Comparison of ENCODE assay signal across 34 mouse cellular contexts in the genomic region with DNA sequence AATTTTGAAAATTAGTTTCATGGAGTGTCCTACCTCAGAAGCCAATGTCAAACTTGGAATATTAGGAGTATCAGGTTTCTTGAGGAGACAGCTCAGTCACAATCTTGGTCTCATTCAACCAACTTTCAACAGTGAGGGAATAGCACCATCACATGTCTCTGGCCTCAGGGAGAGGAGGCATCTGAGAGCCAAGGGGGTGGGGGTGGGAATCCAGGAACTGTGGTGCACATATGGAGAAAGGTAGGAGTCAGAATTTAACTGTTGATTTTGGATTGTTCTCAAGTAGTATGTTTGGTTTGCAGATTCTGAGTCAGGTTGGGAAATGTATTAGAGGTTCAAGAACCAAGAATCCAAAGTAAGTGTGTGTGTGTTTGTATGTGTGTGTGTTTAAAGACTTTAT. TPM values are rescaled to one million over a fixed set of nuclear protein-coding genes. Genes with fewer than 3 reads are reported as not detected.
"Had no signal": no experiment of that assay in that cellular context is flagged by ENCODE, and none has a peak within 500 bp of the region (broad histone marks: within the 10 kb centered on the region; RNA-seq: fewer than 3 reads in every experiment).

No protein-coding gene starts in this region.

- H3K9ac ChIP-seq: heart, embryonic 12.5 days; hindbrain, embryonic 12.5 days; hindbrain, embryonic 14.5 days; intestine, embryonic 15.5 days; limb, embryonic 12.5 days; liver, embryonic 13.5 days; liver, embryonic 15.5 days had no signal

- H3K36me3 ChIP-seq: heart, embryonic 10.5 days; heart, embryonic 12.5 days; hindbrain, embryonic 10.5 days; hindbrain, embryonic 12.5 days; intestine, embryonic 15.5 days; limb, embryonic 10.5 days; limb, embryonic 12.5 days; liver, embryonic 13.5 days; liver, embryonic 15.5 days had no signal

- H3K4me1 ChIP-seq: limb, embryonic 12.5 days; liver, embryonic 13.5 days; liver, embryonic 15.5 days had no signal

- H3K4me3 ChIP-seq: gastrocnemius, adult 2 months; heart, embryonic 10.5 days; heart, embryonic 12.5 days; hindbrain, embryonic 10.5 days; hindbrain, embryonic 12.5 days; intestine, embryonic 15.5 days; left cerebral cortex, adult 2 months; limb, embryonic 10.5 days; limb, embryonic 12.5 days; liver, embryonic 13.5 days; liver, embryonic 15.5 days had no signal

- DNase-seq: gastrocnemius, adult 2 months; gastrocnemius, postnatal 10 days; gastrocnemius, postnatal 25 days; heart, adult 18-20 months; heart, postnatal 10 days; heart, postnatal 4 days; kidney, adult 18-20 months; kidney, adult 8-10 months; kidney, postnatal 10 days; kidney, postnatal 36 days; layer of hippocampus, adult 9-11 months; layer of hippocampus, postnatal 36 days; liver; liver, embryonic 13.5 days had no signal

- H3K27ac ChIP-seq: gastrocnemius, adult 2 months; heart, embryonic 10.5 days; hindbrain, embryonic 10.5 days; hindbrain, embryonic 12.5 days; hindbrain, embryonic 14.5 days; intestine, embryonic 15.5 days; left cerebral cortex, adult 2 months; limb, embryonic 10.5 days; limb, embryonic 12.5 days; liver, embryonic 13.5 days; liver, embryonic 15.5 days had no signal

- ATAC-seq: hindbrain, embryonic 16.5 days; inflammation-experienced regulatory T-cells, adult 6 months; intestine, embryonic 15.5 days; intestine, postnatal 0 days had no signal

- H3K9me3 ChIP-seq: heart, embryonic 10.5 days; heart, embryonic 12.5 days; hindbrain, embryonic 10.5 days; hindbrain, embryonic 12.5 days; intestine, embryonic 15.5 days; limb, embryonic 10.5 days; limb, embryonic 12.5 days; liver, embryonic 13.5 days; liver, embryonic 15.5 days had no signal

RNA-seq across cellular contexts. Expression of a gene that starts 0.7 kb away (rescaled TPM):
- polyA plus RNA-seq: heart, embryonic 10.5 days; heart, embryonic 12.5 days; heart, embryonic 14.5 days; hindbrain, embryonic 10.5 days; hindbrain, embryonic 12.5 days; hindbrain, embryonic 14.5 days; hindbrain, embryonic 16.5 days; intestine, embryonic 15.5 days; kidney, embryonic 14.5 days; kidney, embryonic 16.5 days; limb, embryonic 10.5 days; limb, embryonic 12.5 days; limb, embryonic 14.5 days; liver, embryonic 11.5 days; liver, embryonic 13.5 days; liver, embryonic 15.5 days had no signal

RNA-seq across cellular contexts. Expression of a gene that starts 7.8 kb away (rescaled TPM):
- polyA plus RNA-seq: heart, embryonic 10.5 days; heart, embryonic 12.5 days; heart, embryonic 14.5 days; heart, embryonic 16.5 days; hindbrain, embryonic 10.5 days; hindbrain, embryonic 12.5 days; hindbrain, embryonic 14.5 days; hindbrain, embryonic 16.5 days; inflammation-experienced regulatory T-cells, adult 6 months; intestine, embryonic 15.5 days; intestine, postnatal 0 days; kidney, embryonic 14.5 days; kidney, embryonic 16.5 days; large intestine, adult 2 months; limb, embryonic 10.5 days; limb, embryonic 12.5 days; limb, embryonic 14.5 days; liver, embryonic 11.5 days; liver, embryonic 13.5 days; liver, embryonic 15.5 days had no signal

RNA-seq across cellular contexts. Expression of a gene that starts 19.9 kb away (rescaled TPM):
- polyA plus RNA-seq: heart, embryonic 10.5 days; heart, embryonic 12.5 days; heart, embryonic 14.5 days; heart, embryonic 16.5 days; hindbrain, embryonic 10.5 days; hindbrain, embryonic 12.5 days; hindbrain, embryonic 14.5 days; hindbrain, embryonic 16.5 days; inflammation-experienced regulatory T-cells, adult 6 months; intestine, embryonic 15.5 days; intestine, postnatal 0 days; kidney, embryonic 14.5 days; kidney, embryonic 16.5 days; large intestine, adult 2 months; limb, embryonic 10.5 days; limb, embryonic 12.5 days; limb, embryonic 14.5 days; liver, embryonic 11.5 days; liver, embryonic 13.5 days; liver, embryonic 15.5 days had no signal

RNA-seq across cellular contexts. Expression of a gene that starts 26.9 kb away (rescaled TPM):
- polyA plus RNA-seq: heart, embryonic 10.5 days; heart, embryonic 12.5 days; heart, embryonic 14.5 days; heart, embryonic 16.5 days; hindbrain, embryonic 10.5 days; hindbrain, embryonic 12.5 days; hindbrain, embryonic 14.5 days; hindbrain, embryonic 16.5 days; inflammation-experienced regulatory T-cells, adult 6 months; intestine, embryonic 15.5 days; intestine, postnatal 0 days; kidney, embryonic 14.5 days; kidney, embryonic 16.5 days; large intestine, adult 2 months; limb, embryonic 10.5 days; limb, embryonic 12.5 days; limb, embryonic 14.5 days; liver, embryonic 11.5 days; liver, embryonic 13.5 days; liver, embryonic 15.5 days had no signal

RNA-seq across cellular contexts. Expression of a gene that starts 31.7 kb away (rescaled TPM):
- polyA plus RNA-seq: heart, embryonic 10.5 days; heart, embryonic 12.5 days; heart, embryonic 14.5 days; heart, embryonic 16.5 days; hindbrain, embryonic 10.5 days; hindbrain, embryonic 12.5 days; hindbrain, embryonic 14.5 days; hindbrain, embryonic 16.5 days; inflammation-experienced regulatory T-cells, adult 6 months; intestine, embryonic 15.5 days; intestine, postnatal 0 days; kidney, embryonic 14.5 days; kidney, embryonic 16.5 days; large intestine, adult 2 months; limb, embryonic 10.5 days; limb, embryonic 12.5 days; limb, embryonic 14.5 days; liver, embryonic 11.5 days; liver, embryonic 13.5 days; liver, embryonic 15.5 days had no signal
